Mouse (Mus musculus) stomach, adult 2 months (tissue): ENCODE results near the gene AC153137.1. TPM values are rescaled to one million over a fixed set of nuclear protein-coding genes. Genes with fewer than 3 reads are reported as not detected.

ENCODE experiments used
- polyA plus RNA-seq: library from polyadenylated mRNA; depleted of rRNA; stranded (reverse); fragments of >200 nt; gene quantifications from 2 replicates; pipeline ENCODE4 v1.2.3, GENCODE M21; 2012; rRNA removed

Gene AC153137.1
- not detected in 2 replicates for polyA plus RNA-seq

DNA sequence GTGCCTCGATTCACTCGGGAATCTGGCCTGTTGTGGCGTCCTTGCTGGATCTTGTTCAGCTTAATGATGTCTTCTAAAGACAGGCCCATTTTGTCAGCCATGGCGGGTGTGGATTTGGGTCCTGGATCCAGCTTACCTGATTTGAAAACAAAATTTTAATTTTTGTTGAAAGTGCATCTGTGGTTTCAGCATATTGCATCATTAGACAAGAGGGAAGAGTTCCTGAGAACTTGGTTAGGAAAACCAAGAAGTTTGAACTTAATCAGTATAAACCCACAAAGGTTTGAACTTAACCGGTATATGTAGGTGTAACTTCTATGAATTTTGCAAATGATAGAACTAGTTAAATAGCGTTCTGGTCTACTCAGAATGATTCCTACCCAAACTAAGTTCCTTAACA is at the start of gene AC153137.1:
AC153137.1 (minus strand) TSS at position 101 of the 400 bp plus-strand sequence.

Other genes starting within 250 kb of the AC153137.1 start
- gene Phf3, start 104.0 kb downstream of the AC153137.1 start, polyA plus RNA-seq = 8.6 and 14.0 TPM in 2 replicates
- not detected in 2 replicates for gene Lgsn, start 198.4 kb upstream of the AC153137.1 start, polyA plus RNA-seq
- gene 4931428L18Rik, start 244.7 kb upstream of the AC153137.1 start, polyA plus RNA-seq = not detected in 2 replicates
- not detected in 2 replicates for gene Pih1d3, start 244.9 kb upstream of the AC153137.1 start, polyA plus RNA-seq